Mouse (Mus musculus): ENCODE measurements around the gene Kif16b. TPM values are rescaled to one million over a fixed set of nuclear protein-coding genes. Genes with fewer than 3 reads are reported as not detected.

Kif16b gene
- total and polyA plus RNA-seq, 3 experiments = 7.8 to 9.5 (median 8.0) TPM

GRCm38 (mm10) chr2:142874562-142874961 is 26.8 kb downstream of the Kif16b start:
- in situ Hi-C loops (cut with MboI; ENCODE audit: low pct_ligation_motif_present, low pct_unique_long_range_greater_than_20kb, low sequenced_read_pairs) = loop anchor here (25.0 kb wide), 1 partner anchor 188 kb away; the partner anchor contains the start of gene Snrpb2
- Histone ChIP-seq H3K36me3 (replicated peaks in 1 of 2; ENCODE audit: control insufficient read depth in 1 of 2, insufficient read depth in 1 of 2, low read length in 1 of 2) (peaks cover 0 to 7% of the 10 kb centered on the region in 2 experiments), H3K79me2 (replicated peaks; ENCODE audit: control insufficient read depth, extremely low read depth, insufficient read depth, poor library complexity, severe bottlenecking) (no peaks in the 10 kb centered on the region), H3K9ac (ENCODE audit: insufficient read depth, low read depth) (no peak overlapping the region), H3K4me2 (ENCODE audit: insufficient read depth, low read depth, poor library complexity, severe bottlenecking) (no peak overlapping the region), H3K27ac (ENCODE audit: insufficient read depth, low read depth) (no peak overlapping the region), H3K4me3 (replicated peaks in 1 of 3; ENCODE audit: low read depth in 2 of 3, low read length in 2 of 3, poor library complexity in 1 of 3) (no peak overlapping the region), H3K4me1 (ENCODE audit: control insufficient read depth in 1 of 2, insufficient read depth in 2 of 2) (peaks cover 0 to 5% of the 10 kb centered on the region in 2 experiments; a peak in 3 of 4 replicates), H3K27me3 (replicated peaks) (no peaks in the 10 kb centered on the region), H3K9me3 (replicated peaks; ENCODE audit: low read length) (no peaks in the 10 kb centered on the region)
- no peak for DNase-seq (ENCODE audit: extremely low read depth)
- dilution Hi-C loops (cut with MboI; ENCODE audit: extremely low pct_ligation_motif_present, extremely low pct_unique_long_range_greater_than_20kb, low sequenced_read_pairs) = no loop called here
- no peak for TF ChIP-seq MAX (IDR thresholded peaks at IDR 0.05; ENCODE audit: low read length)
- TF ChIP-seq ZMIZ1 (IDR thresholded peaks at IDR 0.05; ENCODE audit: low read depth, low read length) = no peak
- TF ChIP-seq NELFE (IDR thresholded peaks at IDR 0.05; ENCODE audit: low read depth, low read length) = no peak
- no peak for TF ChIP-seq KAT2A (IDR thresholded peaks at IDR 0.05; ENCODE audit: insufficient replicate concordance, low read length)
- TF ChIP-seq EP300 (IDR thresholded peaks at IDR 0.05; ENCODE audit: low read length) = no peak
- no peak for TF ChIP-seq UBTF (IDR thresholded peaks at IDR 0.05; ENCODE audit: low read depth, low read length)
- TF ChIP-seq RAD21 (IDR thresholded peaks at IDR 0.05; ENCODE audit: low read depth, low read length) = no peak
- TF ChIP-seq JUND (conservative IDR thresholded peaks at IDR 0.05; ENCODE audit: low read depth, low read length) = no peak

- no peaks in the 10 kb centered on the region for H3K4me1 ChIP-seq (ENCODE audit: control insufficient read depth in 1 of 2, insufficient read depth in 2 of 2)
- no peak overlapping the region for H3K4me3 ChIP-seq (replicated peaks in 1 of 3; ENCODE audit: low read depth in 2 of 3, low read length in 2 of 3, poor library complexity in 1 of 3)
- DNase-seq (ENCODE audit: extremely low read depth) = no peak
- peaks cover 0 to 7% of the 10 kb centered on the region in 2 experiments for H3K36me3 ChIP-seq (replicated peaks in 1 of 2; ENCODE audit: control insufficient read depth in 1 of 2, insufficient read depth in 1 of 2, low read length in 1 of 2)
- H3K9ac ChIP-seq (ENCODE audit: insufficient read depth, low read depth) = no peak overlapping the region
- no peak overlapping the region for H3K27ac ChIP-seq (ENCODE audit: insufficient read depth, low read depth)
- dilution Hi-C loops (cut with MboI; ENCODE audit: extremely low pct_ligation_motif_present, extremely low pct_unique_long_range_greater_than_20kb, low sequenced_read_pairs) (no loop called here), in situ Hi-C loops (cut with MboI; ENCODE audit: low pct_ligation_motif_present, low pct_unique_long_range_greater_than_20kb, low sequenced_read_pairs) (loop anchor here (25.0 kb wide), 1 partner anchor 192 kb away; the partner anchor contains the start of gene Snrpb2)
- H3K9me3 ChIP-seq (replicated peaks; ENCODE audit: low read length) = no peaks in the 10 kb centered on the region
- no peak overlapping the region for H3K4me2 ChIP-seq (ENCODE audit: insufficient read depth, low read depth, poor library complexity, severe bottlenecking)
- H3K27me3 ChIP-seq (replicated peaks) = no peaks in the 10 kb centered on the region
- H3K79me2 ChIP-seq (replicated peaks; ENCODE audit: control insufficient read depth, extremely low read depth, insufficient read depth, poor library complexity, severe bottlenecking) = no peaks in the 10 kb centered on the region
- TF ChIP-seq MAX (IDR thresholded peaks at IDR 0.05; ENCODE audit: low read length) (no peak), NELFE (IDR thresholded peaks at IDR 0.05; ENCODE audit: low read depth, low read length) (no peak), SIN3A (IDR thresholded peaks at IDR 0.05; ENCODE audit: low read length) (no peak), RAD21 (IDR thresholded peaks at IDR 0.05; ENCODE audit: low read depth, low read length) (no peak), MXI1 (IDR thresholded peaks at IDR 0.05; ENCODE audit: low read depth, low read length) (no peak), HCFC1 (IDR thresholded peaks at IDR 0.05; ENCODE audit: low read depth, low read length) (no peak), TBP (conservative IDR thresholded peaks at IDR 0.05; ENCODE audit: low read depth, low read length) (no peak), ZNF384 (IDR thresholded peaks at IDR 0.05; ENCODE audit: low read depth, low read length) (no peak), PAX5 (IDR thresholded peaks at IDR 0.05; ENCODE audit: low read length) (no peak), ELF1 (IDR thresholded peaks at IDR 0.05; ENCODE audit: low read depth, low read length) (no peak), USF1 (IDR thresholded peaks at IDR 0.05; ENCODE audit: low read depth, low read length) (no peak), MAFK (IDR thresholded peaks at IDR 0.05; ENCODE audit: insufficient replicate concordance, low read length) (no peak), EP300 (IDR thresholded peaks at IDR 0.05; ENCODE audit: low read length) (no peak), TCF12 (IDR thresholded peaks at IDR 0.05; ENCODE audit: low read depth, low read length) (no peak), POLR2AphosphoS2 (IDR thresholded peaks at IDR 0.05; ENCODE audit: low read depth, low read length) (no peak)
These were observed 31.3 kb downstream of the Kif16b start for GRCm38 (mm10) chr2:142870055-142870454.

All from CH12.LX (cell line).